Mouse (Mus musculus): ENCODE measurements around the gene 1700008O03Rik.

Gene 1700008O03Rik

GRCm38 (mm10) chr7:44349043-44349442 lies 36.6 kb downstream of the 1700008O03Rik start:
- no peak for ATAC-seq (ENCODE audit: low TSS enrichment)

GRCm38 (mm10) chr7:44344622-44345021 lies 41.0 kb downstream of the 1700008O03Rik start:
- ATAC-seq (ENCODE audit: low TSS enrichment), result no peak

GRCm38 (mm10) chr7:44343459-44344015 lies 42.1 kb downstream of the 1700008O03Rik start:
- ATAC-seq (ENCODE audit: low TSS enrichment), result no peak

GRCm38 (mm10) chr7:44341714-44342113 lies 43.9 kb downstream of the 1700008O03Rik start:
- peak; percentile 45; the same call in 1 of the 2 replicates for ATAC-seq (ENCODE audit: low TSS enrichment)

GRCm38 (mm10) chr7:44341119-44341518 lies 44.5 kb downstream of the 1700008O03Rik start:
- ATAC-seq (ENCODE audit: low TSS enrichment), result no peak

GRCm38 (mm10) chr7:44340226-44340625 lies 45.4 kb downstream of the 1700008O03Rik start:
- no peak for ATAC-seq (ENCODE audit: low TSS enrichment)

GRCm38 (mm10) chr7:44337121-44337849 lies 48.3 kb downstream of the 1700008O03Rik start:
- peak; percentile 14; the same call in 1 of the 2 replicates for ATAC-seq (ENCODE audit: low TSS enrichment)

GRCm38 (mm10) chr7:44336046-44337021 lies 49.3 kb downstream of the 1700008O03Rik start:
- ATAC-seq (ENCODE audit: low TSS enrichment), result peak; percentile 35

GRCm38 (mm10) chr7:44335031-44335878 lies 50.4 kb downstream of the 1700008O03Rik start:
- peak; percentile 17; the same call in 1 of the 2 replicates for ATAC-seq (ENCODE audit: low TSS enrichment)

- no peak for ATAC-seq (ENCODE audit: low TSS enrichment)
These were observed 51.5 kb downstream of the 1700008O03Rik start for GRCm38 (mm10) chr7:44334139-44334538.

- ATAC-seq (ENCODE audit: low TSS enrichment), result no peak
These were observed 53.3 kb downstream of the 1700008O03Rik start for GRCm38 (mm10) chr7:44332336-44332735.

GRCm38 (mm10) chr7:44326614-44327013 lies 59.0 kb downstream of the 1700008O03Rik start:
- ATAC-seq (ENCODE audit: low TSS enrichment), result peak; percentile 56; the same call in 1 of the 2 replicates

- ATAC-seq (ENCODE audit: low TSS enrichment), result no peak
These were observed 63.3 kb downstream of the 1700008O03Rik start for GRCm38 (mm10) chr7:44322290-44322689.

- ATAC-seq (ENCODE audit: low TSS enrichment), result peak; percentile 68; the same call in 1 of the 2 replicates
These were observed 64.7 kb downstream of the 1700008O03Rik start for GRCm38 (mm10) chr7:44320886-44321285.

- no peak for ATAC-seq (ENCODE audit: low TSS enrichment)
These were observed 67.7 kb downstream of the 1700008O03Rik start for GRCm38 (mm10) chr7:44317913-44318312.

GRCm38 (mm10) chr7:44312484-44312883 lies 73.1 kb downstream of the 1700008O03Rik start:
- ATAC-seq (ENCODE audit: low TSS enrichment), result no peak

GRCm38 (mm10) chr7:44311713-44312304 lies 73.8 kb downstream of the 1700008O03Rik start:
- no peak for ATAC-seq (ENCODE audit: low TSS enrichment)

GRCm38 (mm10) chr7:44310878-44311712 lies 74.5 kb downstream of the 1700008O03Rik start:
- ATAC-seq (ENCODE audit: low TSS enrichment), result peak; percentile 47

- peak; percentile 4; the same call in 1 of the 2 replicates for ATAC-seq (ENCODE audit: low TSS enrichment)
These were observed 75.2 kb downstream of the 1700008O03Rik start for GRCm38 (mm10) chr7:44310285-44310877.

Data from frontal cortex, adult (tissue).